In genomic region chr3:41533660-41534059, GRCm38 (mm10) we compare ENCODE assay signal across 20 mouse cellular contexts. TPM values are rescaled to one million over a fixed set of nuclear protein-coding genes. Genes with fewer than 3 reads are reported as not detected.
A peak's percentile ranks its signal among the peaks of the same experiment; 100 is the strongest.
DNase-seq lines count a peak whose midpoint lies in the region; ATAC-seq lines count a peak whose summit lies in the region.
"Had no signal": no experiment of that assay in that cellular context is flagged by ENCODE, and none has a peak within 500 bp of the region (broad histone marks: within the 10 kb centered on the region; RNA-seq: fewer than 3 reads in every experiment).

No protein-coding gene starts in this region.

- no peaks in the 10 kb centered on the region for H3K9me3 ChIP-seq in midbrain, embryonic 11.5 days (ENCODE audit: control insufficient read depth, low read length)
- no peaks in the 10 kb centered on the region for H3K9me3 ChIP-seq in midbrain, embryonic 10.5 days (replicated peaks)
- H3K9me3 ChIP-seq: forebrain, embryonic 10.5 days; hindbrain, embryonic 12.5 days; limb, embryonic 10.5 days; liver, embryonic 12.5 days had no signal

- H3K27me3 ChIP-seq in midbrain, embryonic 11.5 days (ENCODE audit: control insufficient read depth, insufficient read depth, low read length) = no peaks in the 10 kb centered on the region
- H3K27me3 ChIP-seq in midbrain, embryonic 10.5 days (ENCODE audit: low read depth, poor library complexity, severe bottlenecking) = no peaks in the 10 kb centered on the region
- H3K27me3 ChIP-seq: hindbrain, embryonic 12.5 days; liver, embryonic 12.5 days; Patski had no signal

- H3K36me3 ChIP-seq in midbrain, embryonic 11.5 days (ENCODE audit: control insufficient read depth, insufficient read depth, low read length) = no peaks in the 10 kb centered on the region
- H3K36me3 ChIP-seq in midbrain, embryonic 10.5 days = no peaks in the 10 kb centered on the region
- H3K36me3 ChIP-seq: forebrain, embryonic 10.5 days; hindbrain, embryonic 12.5 days; limb, embryonic 10.5 days; liver, embryonic 12.5 days had no signal

- ATAC-seq in midbrain, embryonic 11.5 days (ENCODE audit: low FRiP score) = no peak
- ATAC-seq: activated CD4-positive, CD25-positive, alpha-beta regulatory T cell, adult 4 months; forebrain, postnatal 0 days; liver, embryonic 12.5 days; Patski had no signal

- peak; percentile 45 for DNase-seq in midbrain, embryonic 11.5 days (ENCODE audit: low spot score, missing footprints)
- DNase-seq in midbrain, embryonic 10.5 days (ENCODE audit: low spot score) = no peak
- DNase-seq in kidney, adult 18-20 months = peak; percentile 49
- DNase-seq in kidney, postnatal 10 days = peak; percentile 58
- DNase-seq in B cell, adult 2 months = no peak
- DNase-seq in retina, embryonic 14.5 days (ENCODE audit: low spot score) = no peak
- no peak for DNase-seq in MN1 (ENCODE audit: low spot score)
- DNase-seq: adrenal gland, postnatal 14 days; cerebellum, postnatal 25 days; forebrain, postnatal 0 days; heart, postnatal 14 days; lung, adult 2 months; thymus, postnatal 36 days had no signal

- H3K4me2 ChIP-seq in midbrain, embryonic 11.5 days = no peak overlapping the region
- H3K4me2 ChIP-seq: heart, embryonic 11.5 days; hindbrain, embryonic 12.5 days; liver, embryonic 12.5 days had no signal

- 73% methylated on average over 7 of the region's 7 CpGs for WGBS in midbrain, embryonic 11.5 days
- WGBS in midbrain, embryonic 10.5 days = 72% methylated on average over 7 of the region's 7 CpGs

- no peaks in the 10 kb centered on the region for H3K4me1 ChIP-seq in midbrain, embryonic 11.5 days (ENCODE audit: control insufficient read depth, insufficient read depth, low read length)
- 0 out of 2 replicates have a peak, but pooled peaks cover 3% of the 10 kb centered on the region for H3K4me1 ChIP-seq in midbrain, embryonic 10.5 days
- H3K4me1 ChIP-seq: hindbrain, embryonic 12.5 days had no signal

- no peak overlapping the region for H3K27ac ChIP-seq in midbrain, embryonic 11.5 days (ENCODE audit: low read depth, low read length)
- H3K27ac ChIP-seq in midbrain, embryonic 10.5 days (replicated peaks) = no peak overlapping the region
- H3K27ac ChIP-seq: forebrain, embryonic 10.5 days; hindbrain, embryonic 12.5 days; limb, embryonic 10.5 days; liver, embryonic 12.5 days had no signal

- no peak overlapping the region for H3K4me3 ChIP-seq in midbrain, embryonic 11.5 days (ENCODE audit: low read depth, low read length)
- H3K4me3 ChIP-seq in midbrain, embryonic 10.5 days = no peak overlapping the region
- H3K4me3 ChIP-seq: forebrain, embryonic 10.5 days; hindbrain, embryonic 12.5 days; limb, embryonic 10.5 days; liver, embryonic 12.5 days had no signal

- no peak overlapping the region for H3K9ac ChIP-seq in midbrain, embryonic 11.5 days (ENCODE audit: low read length)
- H3K9ac ChIP-seq: forebrain, postnatal 0 days; hindbrain, embryonic 12.5 days; liver, embryonic 12.5 days had no signal

RNA-seq across cellular contexts. Expression of gene Jade1, which starts 21.9 kb away (rescaled TPM):
- 17.1 and 20.2 TPM in 2 replicates for polyA plus RNA-seq in midbrain, embryonic 11.5 days (2014; fragmentation: Nextera tagmentation; extraction: Ambion mirVana)
- polyA plus RNA-seq in midbrain, embryonic 10.5 days (2016; fragmentation: Nextera tagmentation; extraction: Ambion mirVana) = 17.7 and 17.9 TPM in 2 replicates

Comparison
In these comparisons a context has a peak if more than half of its experiments do, and no peak if none do; other contexts are left out.
1. DNase-seq: peak in midbrain, embryonic 11.5 days (single experiment), kidney, adult 18-20 months (single experiment) and kidney, postnatal 10 days (single experiment); none in midbrain, embryonic 10.5 days (single experiment), B cell, adult 2 months (0 of 2), retina, embryonic 14.5 days (single experiment) and MN1 (single experiment).